Mouse (Mus musculus) right cerebral cortex, postnatal 4 days (tissue): ENCODE results near the gene Epop.
A peak's percentile ranks its signal among the peaks of the same experiment; 100 is the strongest.

Experiments
- DNase-seq: peaks from one replicate; pipeline ENCODE4 v3.0.0-alpha.2; 2022

Gene Epop

DNA sequence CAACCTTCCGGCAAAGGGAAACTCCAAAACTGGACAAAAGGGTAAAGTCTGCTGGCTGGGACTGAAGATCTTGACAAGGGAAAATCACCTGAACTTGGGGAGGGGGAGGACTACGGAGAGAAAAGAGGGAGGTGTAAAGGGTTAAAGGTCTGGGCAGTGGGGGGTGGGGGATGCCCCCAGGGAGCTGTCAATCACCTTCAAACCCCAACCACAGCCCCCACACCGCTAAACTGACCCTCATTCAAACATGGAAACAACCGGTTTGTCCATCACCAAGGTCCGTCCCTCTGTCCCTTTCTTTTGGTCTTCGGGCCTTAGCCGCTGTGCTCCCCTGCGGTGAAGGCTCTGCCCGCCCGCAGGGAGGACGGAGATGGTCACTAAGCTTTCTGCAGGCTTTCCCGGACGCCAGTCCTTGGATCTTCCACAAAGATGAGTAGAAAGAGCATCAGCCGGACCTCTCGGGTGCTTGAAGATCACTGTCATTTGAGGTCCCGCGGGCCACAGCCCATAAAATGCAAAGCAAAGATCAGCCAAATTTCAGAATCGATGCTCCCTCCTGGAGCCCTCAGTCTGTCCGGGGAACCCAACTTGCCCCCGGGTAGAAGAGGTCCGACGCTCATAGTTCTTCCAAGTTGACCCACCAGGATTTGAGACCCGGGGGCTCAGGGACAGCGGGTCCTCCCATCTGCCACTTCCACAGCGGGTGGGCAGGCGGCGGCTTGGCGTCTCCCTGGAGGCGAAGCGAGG is 1.8 kb downstream of the Epop start:
- DNase-seq: no peak

DNA sequence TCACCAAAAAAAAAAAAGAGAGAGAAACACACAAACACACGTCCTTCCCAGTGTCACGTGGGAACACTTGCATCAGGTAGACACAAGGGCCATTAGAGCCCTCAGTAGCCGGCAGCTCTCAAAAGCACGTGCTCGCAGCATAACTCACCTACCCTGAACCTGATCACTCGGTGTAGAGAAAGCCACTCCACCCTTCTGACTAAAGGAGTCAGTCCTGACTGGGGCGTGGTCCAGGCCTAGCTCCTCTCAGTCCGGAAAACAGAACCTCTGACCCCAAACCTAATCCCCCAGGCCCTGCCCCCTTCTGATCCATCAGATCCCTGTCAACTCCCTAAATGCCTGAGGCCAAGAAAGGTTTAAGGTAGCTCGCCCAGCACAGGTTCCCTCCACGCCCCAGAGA is 2.7 kb downstream of the Epop start:
- DNase-seq: no peak

DNA sequence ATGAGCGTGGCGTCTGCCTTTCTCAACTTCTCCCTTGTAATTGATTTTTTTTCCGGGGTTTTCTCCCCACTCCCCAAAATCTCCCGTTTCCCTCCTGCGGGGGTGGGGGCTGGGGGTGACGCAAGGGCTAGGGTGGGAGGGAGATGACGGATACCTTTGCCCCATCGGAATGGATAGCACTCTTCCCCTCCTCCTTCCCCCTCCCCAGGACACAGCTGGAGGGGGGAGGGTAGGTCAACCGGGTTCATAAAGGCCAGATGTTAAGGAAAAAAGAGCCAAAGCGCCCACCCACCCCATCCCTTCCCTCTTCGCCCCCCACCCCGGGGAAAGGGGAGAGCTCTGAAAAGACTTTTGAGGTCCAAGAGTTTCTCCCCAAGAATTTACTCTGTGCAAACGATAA is 3.1 kb downstream of the Epop start:
- no peak for DNase-seq

GRCm38 (mm10) chr11:97625551-97625950 is 4.0 kb downstream of the Epop start:
- DNase-seq: no peak

DNA sequence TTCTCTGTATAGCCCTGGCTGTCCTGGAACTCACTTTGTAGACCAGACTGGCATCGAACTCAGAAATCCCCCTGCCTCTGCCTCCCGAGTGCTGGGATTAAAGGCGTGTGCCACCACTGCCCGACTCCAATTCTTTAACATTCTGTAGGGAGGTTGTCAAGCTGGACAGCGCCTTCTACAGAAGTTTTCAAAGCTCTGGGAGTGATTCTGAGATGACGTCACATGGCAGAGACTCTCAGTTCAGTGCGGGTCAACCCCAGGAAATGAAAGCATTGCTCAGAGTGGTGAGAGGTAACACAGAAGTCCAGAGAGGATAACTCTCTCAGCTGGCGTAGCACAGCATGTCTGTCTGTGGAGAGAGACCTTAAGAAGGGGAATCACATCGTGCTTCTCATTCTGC is 6.3 kb downstream of the Epop start:
- DNase-seq: no peak

GRCm38 (mm10) chr11:97622440-97622839 is 7.1 kb downstream of the Epop start:
- peak; percentile 63 for DNase-seq

GRCm38 (mm10) chr11:97619391-97619795 is 10.1 kb downstream of the Epop start:
- peak; percentile 83 for DNase-seq

GRCm38 (mm10) chr11:97618368-97618767 is 11.1 kb downstream of the Epop start:
- no peak for DNase-seq

DNA sequence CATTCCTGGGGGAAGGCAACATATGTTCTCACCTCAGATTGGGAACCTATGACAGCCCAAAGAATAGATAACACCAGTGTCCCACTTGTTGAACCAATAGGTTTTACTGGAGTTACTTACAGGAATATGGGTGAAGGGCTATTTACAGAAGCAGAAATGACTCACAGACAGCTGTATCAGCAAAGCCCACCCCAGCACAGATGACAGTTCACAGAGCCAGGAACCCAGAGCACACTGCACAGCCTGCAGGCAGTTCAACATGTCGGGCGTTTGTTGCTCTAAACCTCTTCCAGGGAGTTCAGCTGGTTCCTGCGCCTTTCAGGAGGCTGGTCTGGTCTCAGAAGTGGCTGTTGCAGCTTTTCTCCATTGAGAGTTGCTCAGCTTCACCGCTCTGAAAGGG is 14.2 kb downstream of the Epop start:
- DNase-seq: no peak

GRCm38 (mm10) chr11:97611076-97611475 is 18.4 kb downstream of the Epop start:
- DNase-seq: peak; percentile 16

- no peak for DNase-seq
Measured at GRCm38 (mm10) chr11:97609743-97610142, 19.8 kb downstream of the Epop start.

GRCm38 (mm10) chr11:97608933-97609332 is 20.6 kb downstream of the Epop start:
- DNase-seq: no peak

GRCm38 (mm10) chr11:97607056-97607725 is 22.3 kb downstream of the Epop start:
- DNase-seq: no peak

GRCm38 (mm10) chr11:97603891-97604290 is 25.6 kb downstream of the Epop start:
- DNase-seq: peak; percentile 24

- DNase-seq: no peak
Measured at GRCm38 (mm10) chr11:97602223-97602622, 27.3 kb downstream of the Epop start.

- no peak for DNase-seq
Measured at GRCm38 (mm10) chr11:97599104-97599503, 30.4 kb downstream of the Epop start.

- no peak for DNase-seq
Measured at GRCm38 (mm10) chr11:97597945-97598691, 31.4 kb downstream of the Epop start.

DNA sequence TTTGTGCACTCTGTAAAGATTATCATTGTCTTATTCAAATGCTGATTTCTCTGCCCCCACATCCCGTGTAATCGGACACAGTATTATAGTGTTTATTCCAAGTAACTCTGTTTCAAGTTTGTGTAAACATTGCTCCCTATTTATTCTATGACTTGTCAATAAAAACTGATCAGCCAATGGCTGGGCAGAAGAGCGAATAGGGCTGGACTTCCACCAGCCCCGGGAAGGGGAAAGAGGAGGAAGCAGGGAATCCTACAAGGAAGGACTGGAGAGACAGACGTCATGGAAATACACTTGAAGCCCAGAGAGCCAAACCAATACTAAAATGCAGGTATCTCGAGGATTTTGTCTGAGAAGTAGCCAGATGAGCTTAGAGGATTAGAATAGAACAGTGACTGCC is 35.4 kb downstream of the Epop start:
- DNase-seq: no peak

- DNase-seq: no peak
Measured at GRCm38 (mm10) chr11:97591910-97592309, 37.6 kb downstream of the Epop start.

DNA sequence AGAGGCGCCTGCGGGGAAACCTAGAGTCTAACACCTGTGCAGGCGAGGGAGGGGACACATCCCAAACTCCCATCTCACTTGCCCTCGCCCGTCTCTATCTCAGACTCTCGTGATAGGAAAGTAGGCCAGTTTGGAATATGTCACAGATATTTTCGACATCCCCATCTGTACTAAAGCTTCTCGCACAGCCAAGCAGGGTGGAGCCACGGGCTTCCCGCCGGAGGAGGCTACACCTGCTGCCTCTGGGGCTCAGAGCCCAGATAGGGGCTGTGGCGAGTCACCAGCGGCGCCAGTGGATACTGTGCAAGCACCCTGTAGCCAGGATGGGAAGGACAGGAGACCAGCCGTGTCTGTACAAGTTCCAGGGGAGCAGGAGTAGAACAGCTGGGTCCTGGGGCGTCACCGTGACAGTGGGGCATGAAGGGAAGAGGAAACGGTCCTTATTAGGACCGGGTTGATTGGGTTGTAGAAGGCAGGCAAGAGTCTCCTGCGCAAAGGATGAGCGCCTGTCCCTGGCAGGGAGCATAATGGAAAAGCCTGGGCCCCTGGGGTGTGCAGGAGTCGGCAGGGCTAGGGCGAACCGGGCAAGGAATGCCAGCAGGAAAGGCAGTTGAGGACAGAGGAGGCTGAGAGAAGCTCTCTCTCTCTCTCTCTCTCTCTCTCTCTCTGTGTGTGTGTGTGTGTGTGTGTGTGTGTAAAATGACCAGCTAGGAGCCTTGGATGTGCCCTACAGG is 39.1 kb downstream of the Epop start:
- no peak for DNase-seq

- DNase-seq: no peak
Measured at GRCm38 (mm10) chr11:97589216-97589615, 40.3 kb downstream of the Epop start.

DNA sequence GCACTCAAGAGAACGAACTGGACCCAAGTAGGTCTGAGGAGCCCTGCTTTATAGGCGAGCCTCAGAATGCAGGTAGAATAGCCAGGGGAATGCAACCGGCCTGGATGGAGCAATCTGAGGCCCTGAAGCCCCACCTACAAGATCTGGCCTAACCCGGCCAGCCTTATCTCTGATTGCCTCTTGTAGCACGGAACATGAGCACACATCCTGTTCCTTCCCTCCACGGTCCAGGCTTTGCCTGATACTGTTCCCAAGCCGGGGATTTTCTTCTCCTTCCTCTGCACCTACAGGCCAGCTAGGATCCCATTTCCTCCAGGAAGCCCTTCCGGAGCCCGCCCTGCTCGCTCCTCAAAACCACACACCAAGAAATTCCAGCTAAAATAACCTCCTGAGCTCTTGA is 43.6 kb downstream of the Epop start:
- no peak for DNase-seq

- no peak for DNase-seq
Measured at GRCm38 (mm10) chr11:97584476-97584875, 45.0 kb downstream of the Epop start.
